Mouse (Mus musculus): ENCODE results near the gene Olfr1259.
"Not testable (repeated sequence)": the region's sequence is repeated elsewhere in the genome, so short reads cannot be mapped to it uniquely, and the experiment has no call there.

Gene Olfr1259

GRCm38 (mm10) chr2:89948564-89948963 lies at the start of gene Olfr1259:
Gene Olfr1259, minus strand, starts transcription at chr2:89948664.
- no peak for DNase-seq (ENCODE audit: low spot score)

DNA sequence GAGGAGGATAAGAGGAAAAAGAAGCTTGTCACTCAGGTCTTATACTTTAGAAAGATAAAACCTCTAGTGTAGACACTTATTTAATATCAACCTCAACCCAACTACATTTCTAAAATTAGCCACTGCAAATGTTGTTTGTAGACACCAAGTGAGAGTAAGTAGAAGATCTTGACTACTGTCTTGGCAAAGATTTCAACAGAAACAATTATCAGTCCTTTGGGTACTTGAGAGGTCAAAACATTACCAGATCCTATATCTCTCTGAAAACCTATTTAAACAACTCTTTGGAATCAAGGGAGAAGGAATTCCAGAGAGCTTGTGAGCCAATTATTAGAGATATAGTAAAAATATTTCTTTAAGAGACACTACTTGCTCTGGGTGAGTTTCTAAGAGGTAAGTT lies 42.5 kb upstream of the Olfr1259 start, which contains the start of gene Olfr1261:
TSS of gene Olfr1261 (plus strand) at position 301 of the 400 bp plus-strand sequence.
- DNase-seq (ENCODE audit: low spot score), result no peak

DNA sequence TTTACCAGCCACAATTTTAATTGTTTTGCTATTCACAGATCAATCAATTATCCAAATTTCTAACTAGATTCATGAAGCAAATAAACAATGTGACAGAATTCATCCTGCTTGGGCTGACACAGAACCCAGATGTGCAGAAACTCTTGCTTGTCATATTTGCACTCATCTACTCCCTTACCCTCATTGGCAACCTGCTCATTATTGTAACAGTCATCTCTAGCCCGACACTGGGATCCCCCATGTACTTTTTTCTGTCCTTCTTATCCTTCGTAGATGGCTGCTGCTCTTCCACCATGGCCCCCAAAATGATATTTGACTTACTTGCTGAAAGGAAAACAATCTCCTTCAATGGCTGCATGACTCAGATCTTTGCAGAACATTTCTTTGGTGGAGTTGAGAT lies 29.2 kb upstream of the Olfr1259 start:
- no peak for DNase-seq (ENCODE audit: low spot score)

DNA sequence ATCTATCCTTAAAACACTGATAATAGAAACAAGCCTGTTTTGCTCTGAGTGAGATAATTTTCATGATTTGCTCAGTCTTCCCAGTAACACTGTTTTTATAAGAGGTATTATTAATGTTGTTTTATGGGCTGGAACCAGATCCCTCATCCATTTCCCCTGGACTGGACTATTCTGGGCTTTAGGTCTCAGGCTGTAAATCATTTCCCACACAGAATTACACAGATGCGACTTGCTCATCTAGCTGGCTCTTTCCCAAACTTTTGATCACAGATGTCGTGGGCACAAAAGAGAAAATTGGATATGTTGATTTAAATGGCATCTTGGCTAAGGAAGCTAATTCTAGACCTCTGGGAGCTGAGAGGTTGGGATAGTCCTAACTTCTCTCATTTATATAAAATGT lies 25.7 kb upstream of the Olfr1259 start, which contains the start of gene Olfr1260:
TSS of gene Olfr1260 (plus strand) at position 157 of the 400 bp plus-strand sequence.
- DNase-seq (ENCODE audit: low spot score), result no peak

GRCm38 (mm10) chr2:89927009-89927408 lies 21.5 kb downstream of the Olfr1259 start, which contains the start of gene Olfr1258:
Gene Olfr1258, plus strand, starts transcription at chr2:89927309.
- DNase-seq (ENCODE audit: low spot score), result no peak

DNA sequence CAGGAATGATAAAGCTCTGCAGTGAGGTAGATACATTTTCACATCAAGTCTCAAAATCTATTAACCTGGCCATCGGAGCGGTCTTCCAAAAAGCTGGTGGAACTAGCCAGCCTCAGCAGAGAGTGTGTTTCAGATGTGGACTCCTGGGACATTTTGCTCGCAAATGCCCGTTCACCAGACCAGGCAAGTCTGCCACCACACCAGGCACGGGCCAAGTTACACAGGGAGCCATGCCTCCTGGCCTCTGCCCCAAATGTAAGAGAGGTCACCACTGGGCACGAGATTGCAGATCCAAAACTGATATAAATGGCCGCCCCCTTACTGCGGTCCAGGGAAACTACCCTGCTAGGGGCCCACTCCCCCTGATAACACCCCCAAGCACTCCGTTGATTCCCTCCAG lies 35.8 kb downstream of the Olfr1259 start:
- DNase-seq (ENCODE audit: low spot score), result not testable (repeated sequence)

Data from MN1 (cell line).